Mouse (Mus musculus): ENCODE results near the gene Gm525.

DNA sequence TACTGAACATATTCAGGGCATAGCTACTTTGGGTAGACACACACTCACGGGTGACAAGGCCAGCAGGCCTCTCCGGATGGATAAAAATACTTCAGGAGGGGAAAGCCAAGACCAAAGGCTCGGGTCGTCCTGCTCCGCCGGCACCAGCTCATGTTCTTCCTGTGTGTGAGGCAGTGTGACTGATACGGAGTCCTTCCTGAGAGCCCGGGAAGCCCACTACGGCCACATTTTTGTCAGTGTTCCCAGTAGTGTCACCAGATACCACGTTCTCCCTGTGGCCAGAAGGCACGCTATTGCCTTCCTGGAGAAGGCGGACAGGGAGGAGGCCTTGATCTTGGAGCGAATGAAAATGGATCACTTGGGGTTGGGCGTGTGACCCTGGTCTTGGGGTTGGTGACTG is 29.5 kb downstream of the Gm525 start:
- TF ChIP-seq CTCF (IDR thresholded peaks at IDR 0.05; ENCODE audit: borderline replicate concordance, extremely low read depth, insufficient read depth, insufficient read length) (no peak), POLR2A (IDR thresholded peaks at IDR 0.05; ENCODE audit: borderline replicate concordance, extremely low read depth, insufficient read depth, insufficient read length, poor library complexity, severe bottlenecking) (no peak)
